Mouse (Mus musculus) forebrain, postnatal 0 days (tissue): ENCODE data around the gene Tspo. TPM values are rescaled to one million over a fixed set of nuclear protein-coding genes. Genes with fewer than 3 reads are reported as not detected.

Source experiments
- ATAC-seq: fragments of 200-750 bp; cut with Nextera tagmentation; 2 replicates; pipeline ENCODE4 v1.8.0; 2017; ENCODE audit warnings: mild to moderate bottlenecking, moderate library complexity
- DNase-seq: peaks from one replicate; pipeline ENCODE4 v3.0.0-alpha.2; 2015
- H3K27ac ChIP-seq: fragments of 300-500 bp; sonication (generic); 2 replicates; pipeline ENCODE4 v1.5.1; 2014; ENCODE audit warnings: low read depth, mild to moderate bottlenecking, antibody characterized with exemption, low read length, moderate library complexity, mixed read lengths
- H3K27me3 ChIP-seq: fragments of 300-500 bp; sonication (generic); 2 replicates; pipeline ENCODE4 v1.6.1; 2014; ENCODE audit warnings: mild to moderate bottlenecking, low read length, mixed read lengths; ENCODE audit not compliant: insufficient read depth
- H3K36me3 ChIP-seq: fragments of 300-500 bp; sonication (generic); 2 replicates; pipeline ENCODE4 v1.6.1; 2014; ENCODE audit warnings: mild to moderate bottlenecking, moderate library complexity; ENCODE audit not compliant: insufficient read depth
- H3K4me1 ChIP-seq: fragments of 300-500 bp; sonication (generic); 2 replicates; pipeline ENCODE4 v1.6.1; 2014; ENCODE audit warnings: antibody characterized with exemption; ENCODE audit not compliant: insufficient read depth
- H3K4me2 ChIP-seq: fragments of 300-500 bp; sonication (generic); 2 replicates; pipeline ENCODE4 v1.6.1; 2014; ENCODE audit warnings: low read depth, mild to moderate bottlenecking, moderate library complexity
- H3K4me3 ChIP-seq: fragments of 300-500 bp; sonication (generic); 2 replicates; pipeline ENCODE4 v1.5.1; 2014; ENCODE audit warnings: low read depth, low read length, mixed read lengths
- H3K9ac ChIP-seq: fragments of 300-500 bp; sonication (generic); 2 replicates; pipeline ENCODE4 v1.6.1; 2014; ENCODE audit warnings: mild to moderate bottlenecking
- H3K9me3 ChIP-seq: fragments of 300-500 bp; sonication (generic); 2 replicates; pipeline ENCODE4 v1.6.1; 2016; ENCODE audit warnings: low read length
- CTCF ChIP-seq: sonication (generic); IDR thresholded peaks from 2 replicates; pipeline ENCODE4 v1.5.1; 2016; ENCODE audit warnings: antibody characterized with exemption, control low read depth, low read depth
- WGBS: fragments of 180-500 bp; shearing (Covaris S2); extraction: QIAGEN DNeasy Blood & Tissue Kit; methylation state at CpG from one replicate; pipeline ENCODE4 v1.1.7; 2014; 5-methylcytosine and 5-hydroxymethylcytosine counted together
- polyA plus RNA-seq: library from polyadenylated mRNA; unstranded; fragments of >200 nt; fragmentation: Nextera tagmentation; extraction: Ambion mirVana; gene quantifications from 2 replicates; pipeline ENCODE4 v1.2.1, GENCODE M21; 2015
- total RNA-seq: library from RNA; depleted of rRNA; stranded (reverse); fragments of >200 nt; gene quantifications from 2 replicates; pipeline ENCODE4 v1.2.3, GENCODE M21; 2014

Tspo gene
- total and polyA plus RNA-seq, 2 experiments from 2014 or later = 5.7 to 15.3 TPM

DNA sequence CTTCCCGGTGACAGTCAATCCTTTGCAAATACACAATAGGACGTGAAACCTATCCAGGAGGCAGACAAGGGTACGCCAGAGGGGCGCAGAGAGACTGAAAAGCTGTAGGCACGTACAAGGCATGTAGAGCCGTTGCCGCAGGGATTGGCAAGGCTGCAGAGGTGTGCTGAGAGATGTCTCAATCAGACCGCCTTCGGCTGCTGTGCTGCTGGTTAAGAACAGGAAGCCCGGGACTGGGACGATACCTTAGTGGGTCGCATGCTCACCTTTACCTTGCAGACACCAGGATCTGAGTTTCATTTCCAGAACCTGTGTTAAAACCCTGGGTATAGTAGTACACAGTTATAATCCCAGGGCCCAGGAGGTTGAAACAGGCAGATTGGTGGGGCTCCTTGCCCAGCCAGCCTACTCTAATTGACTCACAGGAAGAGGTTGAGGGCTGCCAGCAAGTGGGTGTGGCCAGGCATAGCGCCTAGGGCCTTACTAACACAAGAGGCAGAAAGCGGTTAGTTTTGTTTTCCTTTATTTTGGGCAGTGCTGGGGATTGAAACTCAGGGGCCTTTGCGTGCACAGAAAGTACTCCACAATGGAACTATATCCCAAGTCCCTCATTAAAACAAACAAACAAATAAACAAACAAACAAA, 644 bp upstream of the Tspo start:
- H3K9me3 ChIP-seq = no peaks in the 10 kb centered on the region
- TF ChIP-seq CTCF = no peak
- peak; percentile 74 for ATAC-seq
- H3K4me2 ChIP-seq = peak overlapping the region; percentile 58; the same call in 1 of the 2 replicates
- no peak overlapping the region for H3K27ac ChIP-seq
- peak; percentile 70 for DNase-seq
- H3K4me3 ChIP-seq = peak overlapping the region; percentile 25; the same call in 1 of the 2 replicates
- H3K4me1 ChIP-seq = peaks cover 11% of the 10 kb centered on the region
- no peaks in the 10 kb centered on the region for H3K36me3 ChIP-seq
- H3K9ac ChIP-seq = no peak overlapping the region
- 22% methylated on average over 15 of the region's 15 CpGs for WGBS
- peaks cover 7% of the 10 kb centered on the region; the same call in 1 of the 2 replicates for H3K27me3 ChIP-seq

DNA sequence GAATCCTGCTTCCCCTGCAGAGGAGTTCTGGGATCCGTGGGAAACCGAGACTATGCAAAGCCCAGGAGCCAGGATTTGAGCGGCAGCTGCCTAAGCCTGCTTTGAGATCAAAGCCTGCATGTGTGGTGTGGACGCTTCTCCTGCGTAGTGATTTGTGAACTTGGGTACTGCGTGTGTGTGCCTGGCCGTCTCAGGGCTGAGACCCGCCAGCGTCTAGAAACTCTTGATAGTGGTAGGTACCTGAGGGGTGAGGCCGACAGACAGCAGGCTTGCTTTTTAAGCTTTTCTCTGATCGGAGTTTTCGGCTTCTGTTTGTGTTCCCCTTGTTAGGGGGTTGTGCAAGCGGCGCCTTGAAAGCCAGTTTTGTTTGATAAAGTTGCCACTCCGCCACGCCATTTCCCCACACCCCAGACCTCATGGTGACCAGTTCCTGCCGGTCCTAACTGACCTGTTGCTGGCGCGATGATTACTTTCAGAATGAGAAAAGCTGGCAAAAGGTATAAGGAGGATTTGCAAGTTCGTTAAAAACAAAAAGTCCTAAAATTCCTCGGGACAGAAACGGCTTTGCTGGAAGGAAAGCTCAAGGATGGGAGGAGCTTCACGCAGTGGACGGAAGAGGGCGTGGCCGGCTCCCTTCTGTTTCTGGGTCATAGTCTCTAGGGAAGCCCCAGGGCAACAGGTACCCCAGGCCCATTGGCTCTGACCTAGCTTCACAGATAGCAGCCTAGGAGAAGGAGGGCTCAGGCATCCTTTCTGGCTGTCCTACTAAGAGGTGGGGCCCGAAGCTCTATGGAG, 662 bp downstream of the Tspo start:
- peaks cover 7% of the 10 kb centered on the region; the same call in 1 of the 2 replicates for H3K27me3 ChIP-seq
- peak; percentile 17 for DNase-seq
- ATAC-seq = 0 out of 2 replicates have a peak, but pooled peaks have one; percentile 25
- peak overlapping the region; percentile 25 for H3K4me3 ChIP-seq
- peaks cover 11% of the 10 kb centered on the region for H3K4me1 ChIP-seq
- 3% methylated on average over 27 of the region's 27 CpGs for WGBS
- no peak overlapping the region for H3K27ac ChIP-seq
- H3K9ac ChIP-seq = peak overlapping the region; percentile 33
- H3K9me3 ChIP-seq = no peaks in the 10 kb centered on the region
- no peak for TF ChIP-seq CTCF
- H3K4me2 ChIP-seq = peak overlapping the region; percentile 58
- H3K36me3 ChIP-seq = no peaks in the 10 kb centered on the region

DNA sequence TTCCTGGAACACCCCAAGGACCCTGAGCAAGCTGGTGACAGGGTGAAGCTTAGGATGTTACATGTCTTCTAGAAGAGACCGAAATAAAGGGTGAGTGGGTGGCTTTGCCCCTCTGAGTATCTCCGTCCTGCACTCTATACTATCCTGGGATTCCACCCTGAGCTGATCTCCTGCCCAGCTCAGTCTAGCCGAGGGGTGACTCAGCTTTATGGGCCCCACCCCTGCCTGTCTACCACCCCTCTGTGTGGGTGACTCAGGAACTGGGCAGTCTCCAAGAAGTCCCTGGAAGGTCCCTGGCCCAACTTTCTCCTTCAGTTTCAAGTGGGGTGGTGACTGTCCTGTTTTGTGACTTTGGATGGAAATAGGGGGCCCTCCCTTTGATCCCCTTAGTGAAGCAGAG, 2.0 kb downstream of the Tspo start:
- no peak overlapping the region for H3K4me3 ChIP-seq
- H3K4me1 ChIP-seq = peaks cover 11% of the 10 kb centered on the region
- TF ChIP-seq CTCF = no peak
- H3K27me3 ChIP-seq = peaks cover 7% of the 10 kb centered on the region; the same call in 1 of the 2 replicates
- no peak overlapping the region for H3K9ac ChIP-seq
- no peak for ATAC-seq
- no peak overlapping the region for H3K27ac ChIP-seq
- H3K36me3 ChIP-seq = no peaks in the 10 kb centered on the region
- WGBS = 85% methylated on average over 3 of the region's 3 CpGs
- DNase-seq = no peak
- no peaks in the 10 kb centered on the region for H3K9me3 ChIP-seq
- H3K4me2 ChIP-seq = no peak overlapping the region

DNA sequence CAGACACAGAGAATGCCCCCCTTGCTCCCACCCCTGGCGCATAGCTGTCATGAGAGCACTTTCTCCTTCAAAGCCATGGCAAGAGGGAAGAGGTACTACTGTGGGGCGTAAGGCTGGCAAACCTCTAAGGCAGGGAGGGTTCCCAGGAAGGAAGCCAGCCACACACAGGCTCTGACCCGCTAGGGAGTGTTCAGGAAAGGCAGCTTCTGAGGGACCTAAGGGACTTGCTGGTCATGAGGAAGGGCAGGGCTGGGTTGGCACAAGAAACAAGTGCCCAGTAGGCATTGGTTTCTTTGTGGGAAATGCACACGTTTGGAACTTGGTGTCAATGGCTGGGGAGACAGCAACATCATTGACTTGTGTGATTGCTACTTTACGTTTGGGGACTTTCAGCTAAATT, 2.6 kb downstream of the Tspo start:
- WGBS = 77% methylated on average over 5 of the region's 5 CpGs
- ATAC-seq = no peak
- no peaks in the 10 kb centered on the region for H3K36me3 ChIP-seq
- peaks cover 11% of the 10 kb centered on the region for H3K4me1 ChIP-seq
- H3K27ac ChIP-seq = no peak overlapping the region
- peaks cover 7% of the 10 kb centered on the region; the same call in 1 of the 2 replicates for H3K27me3 ChIP-seq
- DNase-seq = no peak
- no peak for TF ChIP-seq CTCF
- H3K9me3 ChIP-seq = no peaks in the 10 kb centered on the region
- no peak overlapping the region for H3K4me2 ChIP-seq
- no peak overlapping the region for H3K9ac ChIP-seq
- no peak overlapping the region for H3K4me3 ChIP-seq

DNA sequence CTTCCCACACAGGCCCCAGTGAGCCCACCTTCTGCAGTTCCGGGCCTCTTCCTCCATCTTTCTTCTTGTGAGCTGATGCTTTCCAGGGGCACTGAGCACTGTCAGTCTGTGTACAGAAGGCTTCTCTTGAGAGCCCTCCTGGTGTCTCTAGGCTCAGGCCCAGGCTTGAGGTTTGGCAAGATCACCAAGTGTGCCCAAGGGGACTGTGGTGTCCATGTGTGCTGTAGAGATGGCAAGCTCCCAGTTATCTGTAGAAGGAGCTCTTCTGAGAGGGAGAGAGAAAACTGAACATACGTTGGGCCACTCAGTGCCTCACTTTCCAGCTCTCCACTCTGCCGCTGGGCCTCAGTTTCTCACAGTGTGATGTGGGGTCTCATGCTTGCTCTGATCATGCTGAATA, 4.3 kb downstream of the Tspo start:
- no peak overlapping the region for H3K27ac ChIP-seq
- H3K4me3 ChIP-seq = no peak overlapping the region
- DNase-seq = no peak
- H3K27me3 ChIP-seq = peaks cover 7% of the 10 kb centered on the region; the same call in 1 of the 2 replicates
- no peaks in the 10 kb centered on the region for H3K36me3 ChIP-seq
- no peak for ATAC-seq
- H3K4me2 ChIP-seq = no peak overlapping the region
- H3K9me3 ChIP-seq = no peaks in the 10 kb centered on the region
- H3K9ac ChIP-seq = no peak overlapping the region
- WGBS = 90% methylated on average over 3 of the region's 3 CpGs
- H3K4me1 ChIP-seq = peaks cover 11% of the 10 kb centered on the region
- TF ChIP-seq CTCF = no peak

DNA sequence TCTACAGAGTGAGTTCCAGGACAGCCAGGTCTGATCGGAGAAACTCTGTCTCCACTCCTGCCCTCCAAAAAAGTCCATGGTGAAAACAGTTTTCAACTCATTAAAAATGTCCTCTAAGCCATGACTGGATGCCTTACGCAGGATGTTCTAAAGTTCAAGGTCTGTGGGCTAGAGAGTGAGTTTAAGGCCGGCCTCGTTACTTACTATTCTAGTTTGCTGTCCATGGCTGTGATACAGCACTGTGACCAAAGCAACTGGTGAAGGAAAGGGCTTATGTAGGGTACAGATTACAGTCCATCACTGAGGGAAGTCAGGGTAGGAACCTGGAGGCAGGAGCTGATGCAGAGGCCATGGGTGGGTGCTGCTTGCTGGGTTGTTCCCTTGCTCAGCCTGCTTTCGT, 5.2 kb downstream of the Tspo start:
- H3K27me3 ChIP-seq = peaks cover 7% of the 10 kb centered on the region; the same call in 1 of the 2 replicates
- DNase-seq = no peak
- no peak overlapping the region for H3K4me3 ChIP-seq
- H3K4me2 ChIP-seq = no peak overlapping the region
- 97% methylated on average over 5 of the region's 5 CpGs for WGBS
- TF ChIP-seq CTCF = no peak
- H3K36me3 ChIP-seq = no peaks in the 10 kb centered on the region
- H3K9me3 ChIP-seq = no peaks in the 10 kb centered on the region
- peaks cover 8% of the 10 kb centered on the region for H3K4me1 ChIP-seq
- no peak for ATAC-seq
- H3K27ac ChIP-seq = no peak overlapping the region
- H3K9ac ChIP-seq = no peak overlapping the region

DNA sequence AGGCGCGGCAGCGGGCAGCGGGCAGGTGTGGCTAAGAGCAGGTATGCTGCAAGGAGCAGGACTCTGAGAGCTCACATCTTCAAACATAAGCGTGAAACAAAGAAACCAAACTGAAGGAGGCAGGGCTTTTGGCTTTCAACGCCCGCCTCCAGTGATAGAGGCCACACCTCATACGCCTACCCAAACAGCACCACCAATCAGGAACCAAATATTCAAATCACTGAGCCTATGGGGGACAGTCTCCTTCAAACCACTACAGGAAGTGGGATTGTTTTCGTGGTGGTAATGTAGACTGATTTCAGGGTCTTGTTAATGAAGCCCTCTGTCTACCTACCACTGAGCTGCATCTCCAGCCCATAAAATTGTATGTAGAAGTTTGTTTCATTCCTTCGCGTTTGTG, 6.3 kb downstream of the Tspo start:
- Histone ChIP-seq H3K4me3 (no peak overlapping the region), H3K27me3 (no peaks in the 10 kb centered on the region), H3K4me2 (no peak overlapping the region), H3K27ac (no peak overlapping the region), H3K4me1 (no peaks in the 10 kb centered on the region), H3K9me3 (no peaks in the 10 kb centered on the region), H3K9ac (no peak overlapping the region), H3K36me3 (no peaks in the 10 kb centered on the region)
- WGBS = 63% methylated on average over 11 of the region's 11 CpGs
- DNase-seq (no peak), ATAC-seq (no peak)
- no peak for TF ChIP-seq CTCF
